Mouse (Mus musculus): ENCODE measurements at regions not wholly inside any gene's neighbourhood (a gene's known extent, or its start where the extent isn't known, plus 50 kb on each side); places are given as distances from the start of the nearest gene placed in this dataset.

- Histone ChIP-seq H3K9ac (replicated peaks; ENCODE audit: low read depth, low read length) (no peak overlapping the region), H3K9me3 (ENCODE audit: control insufficient read depth, low read depth, low read length) (no peaks in the 10 kb centered on the region), H3K4me2 (replicated peaks; ENCODE audit: low read depth, low read length) (no peak overlapping the region), H3K27ac (ENCODE audit: low read length) (no peak overlapping the region), H3K27me3 (ENCODE audit: control insufficient read depth, insufficient read depth, low read length) (no peaks in the 10 kb centered on the region), H3K4me1 (ENCODE audit: control insufficient read depth, insufficient read depth, low read length) (no peaks in the 10 kb centered on the region), H3K36me3 (ENCODE audit: control insufficient read depth, insufficient read depth, low read length) (no peaks in the 10 kb centered on the region), H3K4me3 (ENCODE audit: low read depth, low read length) (no peak overlapping the region)
- ATAC-seq (ENCODE audit: insufficient number of reproducible peaks, insufficient read depth, low FRiP score, low read depth) = no peak
- 66% methylated on average over 4 of the region's 4 CpGs for WGBS
Measured at GRCm38 (mm10) chr7:73644362-73644904, 95.7 kb upstream of the Fam174b start.

DNA sequence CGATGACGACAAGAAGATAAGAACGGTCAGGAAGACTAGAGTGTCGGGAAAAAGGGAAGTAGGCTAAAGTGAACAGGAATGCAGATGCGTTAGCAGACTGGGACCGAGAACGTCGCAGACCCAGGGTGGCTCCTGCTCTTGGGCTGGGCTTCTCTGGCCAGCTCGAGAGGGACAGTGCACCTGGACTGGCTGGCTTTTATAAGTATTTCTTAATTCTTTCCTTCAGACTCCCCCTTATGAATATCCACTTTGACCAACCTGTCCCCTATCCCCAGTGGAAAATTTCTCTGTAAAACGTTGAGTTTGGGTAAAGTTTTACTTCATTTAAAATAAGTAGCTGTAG is 96.1 kb upstream of the Fam174b start:
- 62% methylated on average over 10 of the region's 10 CpGs for WGBS
- no peak for ATAC-seq (ENCODE audit: insufficient number of reproducible peaks, insufficient read depth, low FRiP score, low read depth)
- no peaks in the 10 kb centered on the region for H3K4me1 ChIP-seq (ENCODE audit: control insufficient read depth, insufficient read depth, low read length)
- no peak overlapping the region for H3K4me3 ChIP-seq (ENCODE audit: low read depth, low read length)
- no peaks in the 10 kb centered on the region for H3K27me3 ChIP-seq (ENCODE audit: control insufficient read depth, insufficient read depth, low read length)
- H3K9me3 ChIP-seq (ENCODE audit: control insufficient read depth, low read depth, low read length) = no peaks in the 10 kb centered on the region
- no peak overlapping the region for H3K9ac ChIP-seq (replicated peaks; ENCODE audit: low read depth, low read length)
- no peak overlapping the region for H3K4me2 ChIP-seq (replicated peaks; ENCODE audit: low read depth, low read length)
- no peaks in the 10 kb centered on the region for H3K36me3 ChIP-seq (ENCODE audit: control insufficient read depth, insufficient read depth, low read length)
- no peak overlapping the region for H3K27ac ChIP-seq (ENCODE audit: low read length)

DNA sequence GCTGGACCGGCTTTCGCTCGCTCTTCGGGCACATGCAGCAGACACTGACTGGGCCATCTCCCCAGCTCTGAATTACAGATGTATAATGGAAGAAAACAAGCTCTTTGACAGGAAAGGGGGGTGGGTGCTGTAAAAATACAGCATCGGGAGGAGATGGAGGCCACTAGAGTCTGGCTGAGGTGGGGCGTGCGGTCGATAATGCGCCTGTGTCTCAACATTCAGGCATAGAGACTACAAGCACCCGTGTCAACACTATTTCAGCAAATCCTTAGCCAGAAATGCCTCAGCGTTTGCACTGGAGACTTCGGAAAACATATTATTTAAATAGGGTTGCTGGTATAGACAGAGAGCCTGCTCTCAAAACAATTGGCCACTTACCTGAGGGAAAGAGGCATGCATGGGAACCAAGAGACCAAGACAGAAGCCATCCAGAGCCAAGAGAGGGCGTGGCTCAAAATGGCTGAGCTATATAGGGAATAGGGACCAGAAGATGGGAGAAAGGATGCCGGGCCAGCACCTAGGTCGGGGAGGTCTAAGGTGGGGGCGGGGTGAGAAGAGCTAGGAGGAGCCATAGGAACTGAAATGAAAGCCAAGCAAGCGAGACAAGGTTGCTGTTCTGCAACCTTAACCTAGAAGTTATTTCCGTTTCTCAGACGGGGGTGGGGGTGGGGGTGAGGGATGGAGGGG is 96.7 kb upstream of the Fam174b start:
- 74% methylated on average over 19 of the region's 19 CpGs for WGBS
- Histone ChIP-seq H3K27me3 (ENCODE audit: control insufficient read depth, insufficient read depth, low read length) (no peaks in the 10 kb centered on the region), H3K9ac (replicated peaks; ENCODE audit: low read depth, low read length) (no peak overlapping the region), H3K4me3 (ENCODE audit: low read depth, low read length) (no peak overlapping the region), H3K9me3 (ENCODE audit: control insufficient read depth, low read depth, low read length) (no peaks in the 10 kb centered on the region), H3K27ac (ENCODE audit: low read length) (no peak overlapping the region), H3K4me2 (replicated peaks; ENCODE audit: low read depth, low read length) (no peak overlapping the region), H3K4me1 (ENCODE audit: control insufficient read depth, insufficient read depth, low read length) (no peaks in the 10 kb centered on the region), H3K36me3 (ENCODE audit: control insufficient read depth, insufficient read depth, low read length) (no peaks in the 10 kb centered on the region)
- ATAC-seq (ENCODE audit: insufficient number of reproducible peaks, insufficient read depth, low FRiP score, low read depth) = no peak

DNA sequence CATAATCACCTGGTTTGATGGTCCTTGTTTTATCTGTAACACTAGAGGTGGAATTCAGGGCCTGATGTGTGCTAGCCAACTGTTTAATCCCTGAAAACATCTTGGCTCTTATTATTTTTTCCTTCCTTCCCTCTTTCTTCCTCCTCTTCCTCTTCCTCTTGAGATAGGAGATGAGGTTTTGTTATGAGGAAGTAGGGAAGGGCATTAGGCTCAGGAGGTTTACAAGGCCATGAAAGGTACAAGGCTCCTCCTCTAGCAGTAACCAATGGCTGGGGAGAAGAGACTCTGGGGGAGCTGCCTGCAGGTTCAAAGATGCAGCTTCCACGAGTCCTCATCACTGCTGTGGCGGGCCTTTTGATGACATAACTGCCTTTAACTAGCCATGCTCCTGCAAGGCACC is 98.6 kb upstream of the Chd2 start:
- Histone ChIP-seq H3K9ac (replicated peaks; ENCODE audit: low read depth, low read length) (no peak overlapping the region), H3K27me3 (ENCODE audit: control insufficient read depth, insufficient read depth, low read length) (no peaks in the 10 kb centered on the region), H3K27ac (ENCODE audit: low read length) (no peak overlapping the region), H3K9me3 (ENCODE audit: control insufficient read depth, low read depth, low read length) (no peaks in the 10 kb centered on the region), H3K4me3 (ENCODE audit: low read depth, low read length) (no peak overlapping the region), H3K4me2 (replicated peaks; ENCODE audit: low read depth, low read length) (no peak overlapping the region), H3K36me3 (ENCODE audit: control insufficient read depth, insufficient read depth, low read length) (no peaks in the 10 kb centered on the region), H3K4me1 (ENCODE audit: control insufficient read depth, insufficient read depth, low read length) (no peaks in the 10 kb centered on the region)
- 50% methylated on average over 2 of the region's 2 CpGs for WGBS
- no peak for ATAC-seq (ENCODE audit: insufficient number of reproducible peaks, insufficient read depth, low FRiP score, low read depth)

DNA sequence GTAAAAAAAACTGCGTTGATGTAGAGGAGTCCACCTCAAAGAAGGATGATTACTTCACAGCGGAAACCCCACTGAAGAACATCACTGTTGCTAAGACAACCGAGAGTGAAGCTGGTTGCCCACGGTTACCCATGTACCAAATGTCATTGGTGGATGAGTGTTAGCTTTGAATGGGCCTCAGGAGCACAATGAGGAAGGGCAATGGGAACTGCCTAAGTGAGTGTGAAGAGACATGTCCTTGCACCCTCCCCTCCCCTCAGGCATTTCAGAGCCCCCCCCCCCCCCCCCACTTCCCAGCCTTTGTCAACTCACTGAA is 96.1 kb upstream of the Chd2 start:
- 70% methylated on average over 4 of the region's 4 CpGs for WGBS

DNA sequence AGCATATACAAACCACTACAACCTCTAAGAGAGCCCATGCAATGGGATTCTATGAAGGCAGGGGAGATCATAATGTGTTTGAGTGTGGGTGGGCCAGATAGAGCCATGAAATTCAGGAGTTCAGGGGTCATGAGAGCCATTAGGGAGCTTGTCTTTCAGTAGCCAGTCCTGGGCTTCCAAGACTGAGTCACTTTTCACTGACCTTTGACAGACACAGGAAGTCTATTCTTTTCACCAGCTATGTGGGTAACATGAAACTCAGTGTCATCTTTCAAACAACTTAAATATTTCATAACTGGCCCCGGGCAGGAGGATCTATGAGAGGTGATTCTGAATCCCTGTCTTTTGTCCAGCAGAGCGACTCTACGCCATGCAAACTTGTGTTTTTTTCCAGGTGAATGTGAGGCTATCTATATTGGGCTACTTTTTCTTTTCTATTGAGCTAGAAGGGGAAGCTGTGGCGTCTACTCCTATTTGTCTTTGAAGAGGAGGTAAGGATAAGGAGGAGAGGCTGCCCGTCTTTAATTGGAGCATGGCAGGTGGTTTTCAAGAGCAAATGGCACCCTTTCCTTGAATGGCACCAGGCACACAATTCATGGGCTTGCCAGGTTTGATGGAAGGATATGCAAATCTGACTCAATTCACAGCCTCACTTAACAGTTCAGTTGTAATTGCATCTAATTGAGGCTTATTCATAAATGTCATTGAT is 95.6 kb upstream of the Chd2 start:
- Histone ChIP-seq H3K36me3 (ENCODE audit: control insufficient read depth, insufficient read depth, low read length) (no peaks in the 10 kb centered on the region), H3K9ac (replicated peaks; ENCODE audit: low read depth, low read length) (no peak overlapping the region), H3K27me3 (ENCODE audit: control insufficient read depth, insufficient read depth, low read length) (no peaks in the 10 kb centered on the region), H3K4me1 (ENCODE audit: control insufficient read depth, insufficient read depth, low read length) (no peaks in the 10 kb centered on the region), H3K9me3 (ENCODE audit: control insufficient read depth, low read depth, low read length) (no peaks in the 10 kb centered on the region), H3K4me3 (ENCODE audit: low read depth, low read length) (no peak overlapping the region), H3K4me2 (replicated peaks; ENCODE audit: low read depth, low read length) (no peak overlapping the region), H3K27ac (ENCODE audit: low read length) (no peak overlapping the region)
- 61% methylated on average over 5 of the region's 5 CpGs for WGBS
- ATAC-seq (ENCODE audit: insufficient number of reproducible peaks, insufficient read depth, low FRiP score, low read depth) = no peak

More for the DNA sequence above, 96.1 kb upstream of the Chd2 start:
- Histone ChIP-seq H3K9me3 (ENCODE audit: control insufficient read depth, low read depth, low read length) (no peaks in the 10 kb centered on the region), H3K4me3 (ENCODE audit: low read depth, low read length) (no peak overlapping the region), H3K9ac (replicated peaks; ENCODE audit: low read depth, low read length) (no peak overlapping the region), H3K4me2 (replicated peaks; ENCODE audit: low read depth, low read length) (no peak overlapping the region), H3K36me3 (ENCODE audit: control insufficient read depth, insufficient read depth, low read length) (no peaks in the 10 kb centered on the region), H3K27ac (ENCODE audit: low read length) (no peak overlapping the region), H3K27me3 (ENCODE audit: control insufficient read depth, insufficient read depth, low read length) (no peaks in the 10 kb centered on the region), H3K4me1 (ENCODE audit: control insufficient read depth, insufficient read depth, low read length) (no peaks in the 10 kb centered on the region)
- no peak for ATAC-seq (ENCODE audit: insufficient number of reproducible peaks, insufficient read depth, low FRiP score, low read depth)

GRCm38 (mm10) chr7:73635422-73635821 is 93.8 kb upstream of the Chd2 start:
- no peak for ATAC-seq (ENCODE audit: insufficient number of reproducible peaks, insufficient read depth, low FRiP score, low read depth)
- 94% methylated on average over 9 of the region's 9 CpGs for WGBS

DNA sequence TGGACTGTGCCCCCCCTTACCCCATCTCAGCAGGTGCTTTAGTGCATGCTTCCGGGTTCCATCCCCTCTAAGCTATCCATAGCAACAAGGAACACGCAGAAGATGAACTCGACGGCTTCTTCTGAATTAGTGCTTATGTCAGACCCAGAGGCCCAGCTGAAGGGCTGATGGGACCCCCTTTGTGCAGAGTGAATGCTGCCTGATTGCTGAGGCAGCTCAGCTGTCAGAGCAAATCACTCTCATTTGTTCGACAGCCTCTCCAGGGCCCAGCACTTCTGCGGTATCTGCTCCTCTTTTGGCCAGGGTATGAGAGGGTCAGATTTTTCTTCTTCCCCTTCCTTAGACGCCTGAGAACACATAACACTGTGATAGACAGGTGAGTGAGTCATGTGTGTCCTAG is 89.2 kb upstream of the Chd2 start:
- 66% methylated on average over 7 of the region's 7 CpGs for WGBS
- no peaks in the 10 kb centered on the region for H3K9me3 ChIP-seq (ENCODE audit: control insufficient read depth, low read depth, low read length)
- no peak overlapping the region for H3K27ac ChIP-seq (ENCODE audit: low read length)
- ATAC-seq (ENCODE audit: insufficient number of reproducible peaks, insufficient read depth, low FRiP score, low read depth) = no peak
- no peaks in the 10 kb centered on the region for H3K4me1 ChIP-seq (ENCODE audit: control insufficient read depth, insufficient read depth, low read length)
- no peaks in the 10 kb centered on the region for H3K27me3 ChIP-seq (ENCODE audit: control insufficient read depth, insufficient read depth, low read length)
- no peak overlapping the region for H3K4me3 ChIP-seq (ENCODE audit: low read depth, low read length)
- H3K36me3 ChIP-seq (ENCODE audit: control insufficient read depth, insufficient read depth, low read length) = no peaks in the 10 kb centered on the region
- no peak overlapping the region for H3K4me2 ChIP-seq (replicated peaks; ENCODE audit: low read depth, low read length)
- no peak overlapping the region for H3K9ac ChIP-seq (replicated peaks; ENCODE audit: low read depth, low read length)

More at GRCm38 (mm10) chr7:73635422-73635821, 93.8 kb upstream of the Chd2 start:
- Histone ChIP-seq H3K4me1 (ENCODE audit: control insufficient read depth, insufficient read depth, low read length) (no peaks in the 10 kb centered on the region), H3K4me3 (ENCODE audit: low read depth, low read length) (no peak overlapping the region), H3K27me3 (ENCODE audit: control insufficient read depth, insufficient read depth, low read length) (no peaks in the 10 kb centered on the region), H3K36me3 (ENCODE audit: control insufficient read depth, insufficient read depth, low read length) (no peaks in the 10 kb centered on the region), H3K9ac (replicated peaks; ENCODE audit: low read depth, low read length) (no peak overlapping the region), H3K9me3 (ENCODE audit: control insufficient read depth, low read depth, low read length) (no peaks in the 10 kb centered on the region), H3K27ac (ENCODE audit: low read length) (no peak overlapping the region), H3K4me2 (replicated peaks; ENCODE audit: low read depth, low read length) (no peak overlapping the region)

All from stomach, embryonic 14.5 days (tissue).